Mouse (Mus musculus) effector memory CD4-positive, alpha-beta T cell, adult 5 months (primary cell): ENCODE results near the gene Tmem136. TPM values are rescaled to one million over a fixed set of nuclear protein-coding genes. Genes with fewer than 3 reads are reported as not detected.

Experiments
- polyA plus RNA-seq: library from polyadenylated mRNA; unstranded; fragments of 100-300 nt; shearing (Covaris generic); gene quantifications from one replicate; pipeline ENCODE4 v1.2.1, GENCODE M21; 2017

The Tmem136 gene
- polyA plus RNA-seq, result 1.6 TPM

GRCm38 (mm10) chr9:43116134-43116996 is at the start of gene Tmem136:
TSS of gene Tmem136 (minus strand) at chr9:43116570.

GRCm38 (mm10) chr9:43107187-43107517 is 9.2 kb downstream of the Tmem136 start, which contains the start of gene Arhgef12:
TSS of gene Arhgef12 (minus strand) at chr9:43107239.

Other genes starting within 250 kb of the Tmem136 start
- gene Grik4, start 172.1 kb downstream of the Tmem136 start, polyA plus RNA-seq, result not detected
- 11.7 TPM for gene Arhgef12, start 9.3 kb downstream of the Tmem136 start, polyA plus RNA-seq
- not detected for gene Pou2f3, start 93.8 kb upstream of the Tmem136 start, polyA plus RNA-seq
- gene Oaf, start 123.3 kb upstream of the Tmem136 start, polyA plus RNA-seq, result 0.86 TPM
- not detected for gene Trim29, start 194.3 kb upstream of the Tmem136 start, polyA plus RNA-seq